Mouse (Mus musculus) forebrain, embryonic 11.5 days (tissue): ENCODE data around the gene Prdx2. TPM values are rescaled to one million over a fixed set of nuclear protein-coding genes. Genes with fewer than 3 reads are reported as not detected.

Source experiments
- ATAC-seq: fragments of 200-750 bp; cut with Nextera tagmentation; replicated peaks from 2 replicates; pipeline ENCODE4 v1.8.0; 2017; ENCODE audit warnings: moderate TSS enrichment; ENCODE audit not compliant: low FRiP score
- DNase-seq: peaks from one replicate; pipeline ENCODE4 v3.0.0-alpha.2; 2017; ENCODE audit warnings: low spot score
- H3K27ac ChIP-seq: fragments of 300-500 bp; sonication (generic); 2 replicates; pipeline ENCODE4 v1.5.1; 2014; ENCODE audit warnings: low read depth, low read length
- H3K27me3 ChIP-seq: fragments of 300-500 bp; sonication (generic); 2 replicates; pipeline ENCODE4 v1.6.1; 2014; ENCODE audit warnings: mild to moderate bottlenecking, low read length, mixed read lengths; ENCODE audit not compliant: control insufficient read depth, insufficient read depth
- H3K36me3 ChIP-seq: fragments of 300-500 bp; sonication (generic); 2 replicates; pipeline ENCODE4 v1.6.1; 2014; ENCODE audit warnings: mild to moderate bottlenecking, low read length, moderate library complexity, mixed read lengths; ENCODE audit not compliant: control insufficient read depth, insufficient read depth
- H3K4me1 ChIP-seq: fragments of 300-500 bp; sonication (generic); replicated peaks from 2 replicates; pipeline ENCODE4 v1.6.1; 2014; ENCODE audit warnings: low read length, mixed read lengths; ENCODE audit not compliant: control insufficient read depth, insufficient read depth
- H3K4me2 ChIP-seq: fragments of 300-500 bp; sonication (generic); 2 replicates; pipeline ENCODE4 v1.6.1; 2014; ENCODE audit warnings: low read depth, mild to moderate bottlenecking, low read length, moderate library complexity, mixed read lengths; ENCODE audit not compliant: severe bottlenecking
- H3K4me3 ChIP-seq: fragments of 300-500 bp; sonication (generic); 2 replicates; pipeline ENCODE4 v1.5.1; 2014; ENCODE audit warnings: low read depth, low read length
- H3K9ac ChIP-seq: fragments of 300-500 bp; sonication (generic); 2 replicates; pipeline ENCODE4 v1.6.1; 2014; ENCODE audit warnings: low read length
- H3K9me3 ChIP-seq: fragments of 300-500 bp; sonication (generic); 2 replicates; pipeline ENCODE4 v1.6.1; 2016; ENCODE audit warnings: low read length, mixed read lengths; ENCODE audit not compliant: control insufficient read depth
- WGBS: fragments of 180-500 bp; shearing (Covaris S2); extraction: QIAGEN DNeasy Blood & Tissue Kit; methylation state at CpG from one replicate; pipeline ENCODE4 v1.1.7; 2014; 5-methylcytosine and 5-hydroxymethylcytosine counted together
- polyA plus RNA-seq: library from polyadenylated mRNA; unstranded; fragments of >200 nt; fragmentation: Nextera tagmentation; extraction: Ambion mirVana; gene quantifications from 2 replicates; pipeline ENCODE4 v1.2.1, GENCODE M21; 2014

Gene Prdx2
- polyA plus RNA-seq, 1 experiment from 2014 or later, result 1,226 TPM

GRCm38 (mm10) chr8:84996978-84997377, 27.6 kb downstream of the Prdx2 start:
- no peak overlapping the region for H3K4me2 ChIP-seq
- no peaks in the 10 kb centered on the region for H3K36me3 ChIP-seq
- no peak overlapping the region for H3K9ac ChIP-seq
- 75% methylated on average over 5 of the region's 5 CpGs for WGBS
- no peak for ATAC-seq
- no peaks in the 10 kb centered on the region for H3K9me3 ChIP-seq
- no peak overlapping the region for H3K27ac ChIP-seq
- H3K27me3 ChIP-seq, result no peaks in the 10 kb centered on the region; the same call in 1 of the 2 replicates
- H3K4me3 ChIP-seq, result no peak overlapping the region
- no peak for DNase-seq
- H3K4me1 ChIP-seq, result no peaks in the 10 kb centered on the region; the same call in 1 of the 2 replicates

- peak; percentile 97 for DNase-seq
- Histone ChIP-seq H3K27ac (no peak overlapping the region), H3K4me3 (no peak overlapping the region), H3K36me3 (no peaks in the 10 kb centered on the region), H3K27me3 (no peaks in the 10 kb centered on the region; the same call in 1 of the 2 replicates), H3K4me1 (no peaks in the 10 kb centered on the region; the same call in 1 of the 2 replicates), H3K4me2 (peak overlapping the region; percentile 12; the same call in 1 of the 2 replicates), H3K9ac (peak overlapping the region; percentile 46; the same call in 1 of the 2 replicates), H3K9me3 (no peaks in the 10 kb centered on the region)
- ATAC-seq, result peak; percentile 79
- 2% methylated on average over 19 of the region's 19 CpGs for WGBS
Observed at GRCm38 (mm10) chr8:84997649-84998295, 28.4 kb downstream of the Prdx2 start.

GRCm38 (mm10) chr8:85007686-85008085, 38.3 kb downstream of the Prdx2 start:
- WGBS, result 26% methylated on average over 25 of the region's 25 CpGs
- H3K4me2 ChIP-seq, result no peak overlapping the region
- H3K4me1 ChIP-seq, result no peaks in the 10 kb centered on the region
- no peak overlapping the region for H3K27ac ChIP-seq
- no peak for ATAC-seq
- H3K9ac ChIP-seq, result no peak overlapping the region
- no peak overlapping the region for H3K4me3 ChIP-seq
- H3K27me3 ChIP-seq, result peaks cover 16% of the 10 kb centered on the region
- H3K9me3 ChIP-seq, result no peaks in the 10 kb centered on the region
- H3K36me3 ChIP-seq, result no peaks in the 10 kb centered on the region
- no peak for DNase-seq

- Histone ChIP-seq H3K4me1 (0 out of 2 replicates have a peak, but pooled peaks cover 1% of the 10 kb centered on the region), H3K9me3 (no peaks in the 10 kb centered on the region), H3K9ac (no peak overlapping the region), H3K27me3 (peaks cover 16% of the 10 kb centered on the region), H3K36me3 (no peaks in the 10 kb centered on the region), H3K4me2 (no peak overlapping the region), H3K4me3 (no peak overlapping the region), H3K27ac (no peak overlapping the region)
- 15% methylated on average over 28 of the region's 28 CpGs for WGBS
- no peak for DNase-seq
- ATAC-seq, result no peak
Observed at GRCm38 (mm10) chr8:85011242-85011641, 41.9 kb downstream of the Prdx2 start.

GRCm38 (mm10) chr8:85013230-85013840, 43.9 kb downstream of the Prdx2 start:
- DNase-seq (peak; percentile 88), ATAC-seq (peak; percentile 56; the same call in 1 of the 2 replicates)
- Histone ChIP-seq H3K9ac (peak overlapping the region; percentile 46; the same call in 1 of the 2 replicates), H3K27ac (no peak overlapping the region), H3K4me3 (peak overlapping the region; percentile 22), H3K9me3 (no peaks in the 10 kb centered on the region), H3K4me1 (0 out of 2 replicates have a peak, but pooled peaks cover 1% of the 10 kb centered on the region), H3K4me2 (peak overlapping the region; percentile 64), H3K36me3 (no peaks in the 10 kb centered on the region; the same call in 1 of the 2 replicates), H3K27me3 (peaks cover 16% of the 10 kb centered on the region)
- WGBS, result 7% methylated on average over 25 of the region's 26 CpGs

- Histone ChIP-seq H3K4me3 (peak within 1 kb of the TSS; percentile 22), H3K36me3 (peaks cover 2% of the 10 kb centered on the region; the same call in 1 of the 2 replicates), H3K9ac (peak within 1 kb of the TSS; percentile 46; the same call in 1 of the 2 replicates), H3K4me2 (peak within 1 kb of the TSS; percentile 64), H3K27me3 (peaks cover 16% of the 10 kb centered on the region), H3K4me1 (0 out of 2 replicates have a peak, but pooled peaks cover 1% of the 10 kb centered on the region), H3K9me3 (no peaks in the 10 kb centered on the region), H3K27ac (no peak within 1 kb of the TSS)
- no peak for DNase-seq
- WGBS, result 53% methylated on average over 2 of the region's 2 CpGs
- ATAC-seq, result no peak
Observed at GRCm38 (mm10) chr8:85014431-85014830, 45.0 kb downstream of the Prdx2 start, which contains the start of gene Best2. Gene Best2, minus strand, starts transcription at chr8:85014531.

GRCm38 (mm10) chr8:85016724-85017123, 47.3 kb downstream of the Prdx2 start:
- H3K9me3 ChIP-seq, result no peaks in the 10 kb centered on the region
- H3K4me1 ChIP-seq, result 0 out of 2 replicates have a peak, but pooled peaks cover 1% of the 10 kb centered on the region
- no peak overlapping the region for H3K4me3 ChIP-seq
- H3K36me3 ChIP-seq, result peaks cover 2% of the 10 kb centered on the region; the same call in 1 of the 2 replicates
- no peak overlapping the region for H3K4me2 ChIP-seq
- H3K9ac ChIP-seq, result no peak overlapping the region
- no peak for DNase-seq
- 70% methylated on average over 10 of the region's 10 CpGs for WGBS
- no peak overlapping the region for H3K27ac ChIP-seq
- ATAC-seq, result no peak
- H3K27me3 ChIP-seq, result peaks cover 4% of the 10 kb centered on the region; the same call in 1 of the 2 replicates

- ATAC-seq (no peak), DNase-seq (no peak)
- no peak overlapping the region for H3K9ac ChIP-seq
- WGBS, result 22% methylated on average over 5 of the region's 5 CpGs
- no peak overlapping the region for H3K4me3 ChIP-seq
- 0 out of 2 replicates have a peak, but pooled peaks cover 1% of the 10 kb centered on the region for H3K4me1 ChIP-seq
- H3K9me3 ChIP-seq, result no peaks in the 10 kb centered on the region
- H3K27ac ChIP-seq, result no peak overlapping the region
- peaks cover 3% of the 10 kb centered on the region; the same call in 1 of the 2 replicates for H3K27me3 ChIP-seq
- peaks cover 2% of the 10 kb centered on the region; the same call in 1 of the 2 replicates for H3K36me3 ChIP-seq
- H3K4me2 ChIP-seq, result no peak overlapping the region
Observed at GRCm38 (mm10) chr8:85017209-85017608, 47.8 kb downstream of the Prdx2 start.
